Mouse (Mus musculus): Measurements from ENCODE around the gene 1700129C05Rik.

Gene 1700129C05Rik

DNA sequence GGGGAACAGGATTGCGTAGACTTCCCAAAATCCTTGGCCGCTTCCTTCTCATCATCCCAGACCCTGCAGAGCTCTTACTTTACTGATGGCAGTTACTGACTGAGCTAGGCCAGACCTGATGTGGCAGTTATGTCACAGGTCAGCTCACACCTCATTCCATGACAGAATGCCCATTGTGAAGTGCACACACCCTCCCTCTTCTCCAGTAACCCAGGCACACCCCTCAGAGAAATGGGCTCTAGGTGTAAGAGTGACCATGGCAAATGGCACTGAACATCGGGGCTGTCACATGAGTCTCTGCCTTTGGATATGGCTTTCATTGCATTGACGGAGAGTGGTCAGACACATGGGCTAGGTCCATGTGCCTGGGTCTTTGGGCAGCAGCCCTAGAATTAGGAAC is at the start of gene 1700129C05Rik:
TSS of gene 1700129C05Rik (minus strand) at position 101 of the 400 bp plus-strand sequence.
- no peak for DNase-seq (ENCODE audit: low spot score)

DNA sequence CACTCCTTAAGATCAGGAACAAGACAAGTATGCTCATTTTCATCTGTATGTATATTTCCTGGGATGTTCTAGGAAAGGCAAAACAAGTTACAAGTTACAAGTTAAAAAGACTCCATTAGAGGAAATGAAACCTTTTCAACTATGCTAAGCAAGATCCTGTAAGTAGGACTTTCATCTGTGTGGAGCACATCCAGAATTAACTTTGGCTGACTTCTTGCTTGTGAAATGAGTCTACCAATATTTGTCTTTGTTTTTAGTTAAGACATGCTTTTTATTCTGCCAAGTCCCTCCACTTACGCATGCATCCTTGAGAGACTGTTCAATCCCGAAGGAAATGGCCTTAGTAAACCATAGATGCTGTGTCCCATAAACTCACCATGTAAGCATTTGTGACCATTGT is 43.4 kb upstream of the 1700129C05Rik start:
- DNase-seq (ENCODE audit: low spot score), result no peak

DNA sequence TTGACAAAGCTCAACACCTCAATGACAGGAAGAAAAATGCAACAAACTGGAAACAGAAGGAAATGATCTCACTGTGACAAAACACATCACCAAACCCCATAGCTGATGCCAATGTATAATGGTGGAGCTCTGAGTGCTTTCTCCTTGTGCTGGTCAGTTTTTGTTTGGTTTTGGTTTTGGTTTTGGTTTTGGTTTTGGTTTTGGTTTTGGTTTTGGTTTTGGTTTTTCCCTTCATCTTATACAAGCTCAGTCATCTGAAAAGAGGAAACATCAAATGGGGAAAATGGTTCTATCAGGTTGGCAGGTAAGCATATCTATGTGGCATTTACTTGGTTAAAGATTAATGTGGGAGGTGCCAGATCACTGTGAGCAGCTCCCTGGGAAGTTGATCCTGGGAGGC is 42.8 kb upstream of the 1700129C05Rik start:
- no peak for DNase-seq (ENCODE audit: low spot score)

DNA sequence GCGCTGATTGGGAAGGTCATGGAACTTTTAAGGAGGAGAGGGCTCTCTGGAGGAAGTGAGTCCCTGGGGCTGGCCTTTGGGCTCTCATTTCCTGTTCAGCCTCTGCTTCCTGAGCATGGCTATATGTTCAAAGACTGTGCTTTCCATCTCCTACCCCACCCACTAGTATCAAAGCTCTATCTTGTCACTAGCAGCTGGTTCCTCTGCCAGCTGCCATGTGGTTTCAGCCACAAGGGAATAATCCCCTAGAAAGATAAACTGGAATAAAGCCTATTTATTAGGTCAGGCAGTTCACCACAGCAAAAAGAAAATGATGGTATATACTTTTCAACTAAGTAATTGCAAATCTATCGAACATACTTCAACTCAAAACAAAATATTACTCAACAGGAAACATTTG is 40.0 kb upstream of the 1700129C05Rik start:
- DNase-seq (ENCODE audit: low spot score), result no peak

DNA sequence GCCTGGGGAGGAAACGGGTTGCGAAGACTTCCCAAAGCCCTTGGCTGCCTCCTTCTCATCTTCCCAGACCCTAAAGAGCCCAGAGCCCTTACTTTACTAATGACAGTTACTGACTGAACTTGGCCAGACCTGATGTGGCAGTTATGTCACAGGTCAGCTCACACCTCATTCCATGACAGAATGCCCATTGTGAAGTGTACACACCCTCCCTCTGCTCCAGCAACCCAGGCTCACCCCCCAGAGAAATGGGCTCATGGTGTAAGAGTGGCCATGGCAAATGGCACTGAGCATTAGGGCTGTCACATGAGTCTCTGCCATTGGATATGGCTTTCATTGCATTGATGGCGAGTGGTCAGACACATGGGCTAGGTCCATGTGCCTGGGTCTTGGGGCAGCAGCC is 36.0 kb upstream of the 1700129C05Rik start, which contains the start of gene Gm5142:
TSS of gene Gm5142 (minus strand) at position 101 of the 400 bp plus-strand sequence.
- DNase-seq (ENCODE audit: low spot score), result no peak

DNA sequence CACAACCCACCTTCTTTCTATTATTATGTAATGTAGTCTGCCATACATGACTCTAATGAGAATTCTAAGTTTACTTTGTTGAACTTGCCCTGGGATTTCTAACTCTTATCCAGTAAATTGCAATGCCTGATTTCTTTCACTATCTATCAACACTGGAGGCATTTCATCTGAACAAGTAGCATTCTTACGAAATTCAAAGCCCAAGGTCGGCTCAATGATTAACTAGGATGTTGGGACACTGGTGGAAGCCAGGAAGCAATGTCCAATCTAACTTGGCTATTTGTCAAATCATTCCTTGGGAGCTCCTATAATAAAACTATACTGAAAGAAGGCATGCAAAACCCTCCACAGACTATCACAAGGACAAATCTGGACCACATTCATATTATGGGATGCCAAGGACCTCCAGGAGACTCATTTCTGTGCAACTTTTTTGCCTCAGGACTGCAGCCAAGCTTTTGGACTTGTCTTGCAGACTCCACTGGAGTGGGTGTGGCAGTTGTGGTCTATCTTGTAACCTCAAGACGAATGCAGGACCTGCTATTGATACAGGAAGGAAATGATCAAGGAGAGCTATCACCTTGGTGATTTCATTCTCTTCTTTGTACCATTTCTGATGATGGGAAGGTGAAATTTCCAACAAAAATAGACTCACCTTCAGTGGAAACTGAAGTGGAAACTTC is 14.5 kb upstream of the 1700129C05Rik start:
- DNase-seq (ENCODE audit: low spot score), result no peak

DNA sequence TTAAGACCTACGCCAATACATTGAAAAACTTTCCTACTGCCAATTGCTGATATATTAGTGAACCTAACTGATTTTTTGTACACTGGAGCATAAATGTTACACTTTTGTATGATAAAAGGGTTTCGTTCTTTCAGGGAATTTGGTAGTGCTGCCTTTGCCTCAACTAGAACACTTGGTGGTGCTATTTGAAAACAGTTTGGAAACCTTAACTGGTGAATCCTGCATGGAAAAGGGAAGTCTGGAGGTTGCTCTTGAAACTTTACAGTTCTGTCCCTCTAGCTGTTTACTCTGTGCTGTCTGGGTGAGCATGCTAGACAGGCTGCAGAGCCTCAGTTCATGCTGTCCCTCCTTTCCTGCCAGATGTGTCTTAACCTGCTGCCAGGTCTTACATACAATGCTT is 12.9 kb upstream of the 1700129C05Rik start:
- DNase-seq (ENCODE audit: low spot score), result no peak

DNA sequence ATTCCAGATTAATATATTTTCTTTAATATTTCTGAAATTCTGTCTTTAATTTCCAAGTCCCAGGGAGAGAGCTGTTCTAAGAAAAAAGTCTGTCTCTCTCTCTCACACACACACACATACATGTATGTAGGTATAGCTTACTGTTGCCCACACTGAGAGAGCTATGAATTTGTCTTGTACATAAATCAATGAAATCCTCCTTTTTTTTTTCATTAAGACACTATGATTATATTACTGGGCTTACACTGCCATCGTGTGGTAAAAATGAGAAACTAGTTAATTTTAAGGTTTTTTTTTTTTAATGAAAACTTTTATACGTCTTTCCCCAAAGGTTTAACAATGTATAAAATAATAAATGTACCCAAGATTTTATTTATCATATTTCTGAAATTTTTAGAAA is 28.4 kb downstream of the 1700129C05Rik start:
- DNase-seq (ENCODE audit: low spot score), result no peak

DNA sequence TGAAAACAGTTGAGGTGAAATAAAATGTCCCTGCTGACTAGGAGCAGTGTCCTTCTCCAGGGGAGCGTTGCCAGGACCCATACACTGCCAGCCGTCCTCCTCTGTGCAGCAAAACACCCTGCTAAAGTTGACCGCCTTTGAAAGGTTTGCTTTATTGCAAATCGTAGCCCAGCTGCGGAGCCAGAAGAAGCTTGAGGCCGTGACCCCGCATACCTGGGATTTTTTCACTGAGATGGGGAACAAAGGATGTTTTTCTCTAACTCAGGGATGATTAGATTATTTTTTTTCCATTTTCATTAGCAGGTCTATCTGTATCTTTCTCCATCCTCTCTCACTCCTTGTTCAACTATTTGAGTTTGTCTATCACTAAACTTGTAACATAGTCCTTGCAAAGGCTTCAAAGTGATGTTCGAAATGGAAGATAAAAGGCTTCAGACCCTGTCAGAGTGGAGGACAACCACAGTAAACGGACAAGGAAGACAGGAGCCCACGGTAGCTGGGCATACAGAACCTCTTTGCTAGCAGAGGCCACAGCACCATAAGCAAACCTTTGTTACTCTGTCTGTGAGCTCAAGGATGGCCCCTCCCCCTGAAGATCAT is 38.6 kb downstream of the 1700129C05Rik start:
- no peak for DNase-seq (ENCODE audit: low spot score)

DNA sequence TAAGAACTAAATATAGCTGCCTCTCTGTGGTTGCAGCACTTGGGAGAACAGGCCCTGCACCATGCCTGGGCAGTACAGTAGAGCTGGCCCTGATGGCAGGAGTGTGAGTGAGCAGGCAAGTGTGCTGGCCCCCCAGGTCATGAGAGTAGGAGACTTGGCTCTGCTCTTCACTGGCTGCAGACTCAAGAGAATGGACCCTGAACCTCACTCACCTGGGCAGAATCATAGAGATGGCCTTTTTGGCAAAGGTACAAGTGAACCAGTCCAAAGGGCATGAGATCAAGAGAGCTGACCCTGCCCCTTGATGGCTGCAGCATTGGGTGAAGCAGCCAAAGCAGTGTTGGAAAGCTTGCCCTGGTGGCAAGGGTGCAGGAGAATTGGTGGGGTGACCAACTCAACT is 49.1 kb downstream of the 1700129C05Rik start:
- no peak for DNase-seq (ENCODE audit: low spot score)

DNA sequence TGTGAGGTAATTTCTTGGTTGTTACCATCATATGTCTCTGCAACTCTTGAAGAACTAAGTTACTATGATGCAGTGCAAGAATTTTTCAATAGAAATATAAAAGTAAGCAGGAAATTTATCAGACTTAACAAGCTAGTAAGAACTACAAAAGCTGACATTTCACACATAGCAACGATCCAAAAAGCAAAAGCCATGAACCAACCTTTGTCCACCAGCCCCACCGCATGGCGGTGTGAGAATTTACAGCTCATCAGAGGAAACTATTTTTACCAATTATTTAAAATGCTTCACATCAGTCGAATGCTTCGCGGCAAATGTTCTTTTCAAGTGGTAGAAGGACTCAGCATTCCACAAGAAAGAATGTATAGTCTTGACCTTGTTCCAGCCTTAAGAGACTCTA is 58.3 kb downstream of the 1700129C05Rik start:
- DNase-seq (ENCODE audit: low spot score), result peak; percentile 8
